ENCODE assay signal across 15 mouse cellular contexts in genomic region chr6:136906937-136907293, GRCm38 (mm10). TPM values are rescaled to one million over a fixed set of nuclear protein-coding genes. Genes with fewer than 3 reads are reported as not detected.
DNase-seq lines count a peak whose midpoint lies in the region; ATAC-seq and TF ChIP-seq lines count a peak whose summit lies in the region.
"Had no signal": no experiment of that assay in that cellular context is flagged by ENCODE, and none has a peak within 500 bp of the region (broad histone marks: within the 10 kb centered on the region; RNA-seq: fewer than 3 reads in every experiment).

No protein-coding gene starts in this region.

- peak in 1 of 2 experiments; percentile 56 for DNase-seq in heart, adult 2 months
- no peak for DNase-seq in lung, postnatal 4 days
- DNase-seq in heart, postnatal 14 days = peak; percentile 30 to 47
- DNase-seq in layer of hippocampus, adult 9-10 months (ENCODE audit: low spot score) = no peak
- no peak for DNase-seq in thymus, postnatal 14 days
- DNase-seq: adrenal gland, adult 8-10 months; kidney, postnatal 4 days had no signal

- WGBS in heart, adult 2 months = 62% methylated on average over 10 of the region's 10 CpGs
- WGBS in heart, embryonic 12.5 days = 74% methylated on average over 10 of the region's 10 CpGs
- 63% methylated on average over 10 of the region's 10 CpGs for WGBS in lung, embryonic 15.5 days
- whole genome bisulfite sequencing in stomach, embryonic 16.5 days = 53% methylated on average over 10 of the region's 10 CpGs

- 0 out of 2 replicates have a peak, but pooled peaks have one; percentile 47 for TF ChIP-seq EP300 in heart, adult 2 months (IDR thresholded peaks at IDR 0.05; ENCODE audit: insufficient read depth, low read depth, low read length)

- H3K4me1 ChIP-seq in heart, adult 2 months (ENCODE audit: control insufficient read depth, insufficient read depth, low read length) = peaks cover 10% of the 10 kb centered on the region
- peaks cover 19% of the 10 kb centered on the region for H3K4me1 ChIP-seq in heart, embryonic 12.5 days (replicated peaks)
- peaks cover 52% of the 10 kb centered on the region for H3K4me1 ChIP-seq in lung, embryonic 15.5 days
- peaks cover 23% of the 10 kb centered on the region for H3K4me1 ChIP-seq in stomach, embryonic 16.5 days (ENCODE audit: control insufficient read depth, insufficient read depth, low read length)
- H3K4me1 ChIP-seq: hindbrain, embryonic 15.5 days had no signal

- H3K27ac ChIP-seq in heart, adult 2 months = peak overlapping the region; percentile 75
- no peak overlapping the region for H3K27ac ChIP-seq in heart, embryonic 12.5 days (ENCODE audit: poor library complexity, severe bottlenecking)
- H3K27ac ChIP-seq in lung, embryonic 15.5 days = peak overlapping the region; percentile 53
- H3K27ac ChIP-seq in stomach, embryonic 16.5 days (ENCODE audit: low read length) = peak overlapping the region; percentile 53
- H3K27ac ChIP-seq: hindbrain, embryonic 15.5 days; left cerebral cortex, adult 2 months had no signal

- H3K79me2 ChIP-seq in heart, adult 2 months (replicated peaks; ENCODE audit: control insufficient read depth, insufficient read depth, low read length) = no peaks in the 10 kb centered on the region

- ATAC-seq in heart, embryonic 12.5 days (ENCODE audit: insufficient number of reproducible peaks, low FRiP score) = no peak
- peak; percentile 7; the same call in 1 of the 2 replicates for ATAC-seq in lung, embryonic 15.5 days (ENCODE audit: borderline replicate concordance, extremely low read depth, low FRiP score, low TSS enrichment)
- no peak for ATAC-seq in stomach, embryonic 16.5 days (ENCODE audit: insufficient read depth, low FRiP score)

- no peak overlapping the region for H3K4me2 ChIP-seq in heart, embryonic 12.5 days
- no peak overlapping the region for H3K4me2 ChIP-seq in lung, embryonic 15.5 days
- H3K4me2 ChIP-seq in stomach, embryonic 16.5 days (ENCODE audit: low read depth, low read length) = no peak overlapping the region; the same call in 1 of the 2 replicates
- H3K4me2 ChIP-seq: hindbrain, embryonic 15.5 days; limb, embryonic 15.5 days had no signal

- intact Hi-C loops in heart, adult 2 months (cut with DNase I) = no loop called here
- intact Hi-C loops in heart, postnatal 14 days (cut with DNase I) = no loop called here

- no peak for TF ChIP-seq CTCF in heart, adult 2 months (IDR thresholded peaks at IDR 0.05)

- H3K9me3 ChIP-seq in heart, embryonic 12.5 days (replicated peaks) = no peaks in the 10 kb centered on the region
- H3K9me3 ChIP-seq in lung, embryonic 15.5 days = no peaks in the 10 kb centered on the region
- no peaks in the 10 kb centered on the region for H3K9me3 ChIP-seq in stomach, embryonic 16.5 days (replicated peaks; ENCODE audit: control insufficient read depth, low read length)
- H3K9me3 ChIP-seq: hindbrain, embryonic 15.5 days; limb, embryonic 15.5 days had no signal

- 0 out of 2 replicates have a peak, but pooled peaks have one; percentile 14 for TF ChIP-seq POLR2A in heart, adult 2 months (IDR thresholded peaks at IDR 0.05; ENCODE audit: insufficient read depth, low read depth, low read length)

- peak overlapping the region; percentile 36; the same call in 1 of the 2 replicates for H3K9ac ChIP-seq in heart, adult 2 months (ENCODE audit: low read depth, low read length)
- no peak overlapping the region for H3K9ac ChIP-seq in heart, embryonic 12.5 days
- H3K9ac ChIP-seq in lung, embryonic 15.5 days = no peak overlapping the region
- H3K9ac ChIP-seq in stomach, embryonic 16.5 days (ENCODE audit: low read length) = no peak overlapping the region
- H3K9ac ChIP-seq: hindbrain, embryonic 15.5 days; limb, embryonic 15.5 days had no signal

- no peak overlapping the region for H3K4me3 ChIP-seq in heart, adult 2 months
- H3K4me3 ChIP-seq in heart, embryonic 12.5 days = no peak overlapping the region
- H3K4me3 ChIP-seq in lung, embryonic 15.5 days = no peak overlapping the region
- H3K4me3 ChIP-seq in stomach, embryonic 16.5 days (replicated peaks; ENCODE audit: low read length) = no peak overlapping the region
- H3K4me3 ChIP-seq: hindbrain, embryonic 15.5 days; left cerebral cortex, adult 2 months; limb, embryonic 15.5 days had no signal

- no peaks in the 10 kb centered on the region for H3K36me3 ChIP-seq in heart, adult 2 months (ENCODE audit: control insufficient read depth, insufficient read depth, low read length)
- no peaks in the 10 kb centered on the region for H3K36me3 ChIP-seq in heart, embryonic 12.5 days
- no peaks in the 10 kb centered on the region for H3K36me3 ChIP-seq in lung, embryonic 15.5 days
- H3K36me3 ChIP-seq in stomach, embryonic 16.5 days (ENCODE audit: control insufficient read depth, insufficient read depth, low read length) = no peaks in the 10 kb centered on the region
- H3K36me3 ChIP-seq: hindbrain, embryonic 15.5 days; limb, embryonic 15.5 days had no signal

- no peaks in the 10 kb centered on the region for H3K27me3 ChIP-seq in heart, adult 2 months (ENCODE audit: control insufficient read depth, insufficient read depth, low read length)
- H3K27me3 ChIP-seq in heart, embryonic 12.5 days (replicated peaks) = no peaks in the 10 kb centered on the region
- no peaks in the 10 kb centered on the region for H3K27me3 ChIP-seq in lung, embryonic 15.5 days
- H3K27me3 ChIP-seq in stomach, embryonic 16.5 days (ENCODE audit: control insufficient read depth, insufficient read depth, low read length) = no peaks in the 10 kb centered on the region
- H3K27me3 ChIP-seq: hindbrain, embryonic 15.5 days; limb, embryonic 15.5 days had no signal

RNA-seq across cellular contexts. Expression of gene Erp27, which starts 15.1 kb away (rescaled TPM):
- not detected for total RNA-seq in heart, adult 2 months (2021)
- 0.29 and 0.51 TPM in 2 replicates for polyA plus RNA-seq in heart, adult 2 months (2012; rRNA removed)
- 0.98 and 1.0 TPM in 2 replicates for polyA plus RNA-seq in heart, embryonic 12.5 days (2016; fragmentation: Nextera tagmentation; extraction: Ambion mirVana)
- 0.40 and 0.62 TPM in 2 replicates for polyA plus RNA-seq in lung, embryonic 15.5 days (2015; fragmentation: Nextera tagmentation; extraction: Ambion mirVana)
- total RNA-seq in heart, postnatal 14 days (2021) = under 1 TPM in 1 of 2 experiments, not detected in 1; 0.17 TPM
- 41.0 and 44.8 TPM in 2 replicates for polyA plus RNA-seq in stomach, embryonic 16.5 days (2015; fragmentation: Nextera tagmentation; extraction: Ambion mirVana)
- polyA plus RNA-seq: hindbrain, embryonic 15.5 days had no signal

RNA-seq across cellular contexts. Expression of gene Pde6h, which starts 16.7 kb away (rescaled TPM):
- under 1 TPM in 1 of 2 experiments, not detected in 1; 0.30 TPM for total RNA-seq in heart, adult 2 months (2021)
- 0.04 and 0.26 TPM in 2 replicates for polyA plus RNA-seq in heart, adult 2 months (2012; rRNA removed)
- polyA plus RNA-seq in heart, embryonic 12.5 days (2016; fragmentation: Nextera tagmentation; extraction: Ambion mirVana) = 0.22 TPM in 1 of 2 replicates, not detected in the other
- 0.47 TPM in 1 of 2 replicates, not detected in the other for polyA plus RNA-seq in lung, embryonic 15.5 days (2015; fragmentation: Nextera tagmentation; extraction: Ambion mirVana)
- total RNA-seq in heart, postnatal 14 days (2021) = under 1 TPM in 1 of 2 experiments, not detected in 1; 0.46 TPM
- polyA plus RNA-seq in stomach, embryonic 16.5 days (2015; fragmentation: Nextera tagmentation; extraction: Ambion mirVana) = 0.06 TPM in 1 of 2 replicates, not detected in the other
- total RNA-seq: common myeloid progenitor, adult 5-6 weeks had no signal

RNA-seq across cellular contexts. Expression of gene Mgp, which starts 31.3 kb away (rescaled TPM):
- 100 to 1,000 TPM; 409 to 433 TPM for total RNA-seq in heart, adult 2 months (2021)
- polyA plus RNA-seq in heart, adult 2 months (2012; rRNA removed) = 1,071 and 1,296 TPM in 2 replicates
- polyA plus RNA-seq in heart, embryonic 12.5 days (2016; fragmentation: Nextera tagmentation; extraction: Ambion mirVana) = 139 TPM in 2 replicates
- 918 and 931 TPM in 2 replicates for polyA plus RNA-seq in lung, embryonic 15.5 days (2015; fragmentation: Nextera tagmentation; extraction: Ambion mirVana)
- 100 to 1,000 TPM; 373 to 513 TPM for total RNA-seq in heart, postnatal 14 days (2021)
- polyA plus RNA-seq in stomach, embryonic 16.5 days (2015; fragmentation: Nextera tagmentation; extraction: Ambion mirVana) = 224 and 245 TPM in 2 replicates
- total RNA-seq: common myeloid progenitor, adult 5-6 weeks; megakaryocyte-erythroid progenitor cell, adult 5-6 weeks had no signal

RNA-seq across cellular contexts. Expression of gene Arhgdib, which starts 34.8 kb away (rescaled TPM):
- 10 to 100 TPM; 24.0 to 30.4 TPM for total RNA-seq in heart, adult 2 months (2021)
- polyA plus RNA-seq in heart, adult 2 months (2012; rRNA removed) = 41.7 and 57.6 TPM in 2 replicates
- polyA plus RNA-seq in heart, embryonic 12.5 days (2016; fragmentation: Nextera tagmentation; extraction: Ambion mirVana) = 93.8 and 99.8 TPM in 2 replicates
- 69.8 and 82.9 TPM in 2 replicates for polyA plus RNA-seq in lung, embryonic 15.5 days (2015; fragmentation: Nextera tagmentation; extraction: Ambion mirVana)
- 10 to 100 TPM; 36.9 to 45.4 TPM for total RNA-seq in heart, postnatal 14 days (2021)
- 57.8 and 69.5 TPM in 2 replicates for polyA plus RNA-seq in stomach, embryonic 16.5 days (2015; fragmentation: Nextera tagmentation; extraction: Ambion mirVana)

RNA-seq across cellular contexts. Expression of gene Art4, which starts 49.4 kb away (rescaled TPM):
- 10 to 100 TPM; 16.3 to 19.6 TPM for total RNA-seq in heart, adult 2 months (2021)
- 12.8 and 19.9 TPM in 2 replicates for polyA plus RNA-seq in heart, adult 2 months (2012; rRNA removed)
- polyA plus RNA-seq in heart, embryonic 12.5 days (2016; fragmentation: Nextera tagmentation; extraction: Ambion mirVana) = 21.8 and 22.5 TPM in 2 replicates
- polyA plus RNA-seq in lung, embryonic 15.5 days (2015; fragmentation: Nextera tagmentation; extraction: Ambion mirVana) = 6.6 and 7.1 TPM in 2 replicates
- total RNA-seq in heart, postnatal 14 days (2021) = 10 to 100 TPM; 14.7 to 18.2 TPM
- 6.9 and 7.9 TPM in 2 replicates for polyA plus RNA-seq in stomach, embryonic 16.5 days (2015; fragmentation: Nextera tagmentation; extraction: Ambion mirVana)
- total RNA-seq: left cerebral cortex, adult 2 months had no signal

Comparison
In these comparisons a context has a peak if more than half of its experiments do, and no peak if none do; other contexts are left out.
1. DNase-seq: peak in heart, postnatal 14 days (2 of 2); none in lung, postnatal 4 days (0 of 2), layer of hippocampus, adult 9-10 months (single experiment) and thymus, postnatal 14 days (single experiment).
2. RNA of gene Erp27, which starts 15.1 kb away (polyA plus RNA-seq): 41.0 to 44.8 TPM in stomach, embryonic 16.5 days; 0.98 to 1.0 TPM in heart, embryonic 12.5 days, 0.40 to 0.62 TPM in lung, embryonic 15.5 days and 0.29 to 0.51 TPM in heart, adult 2 months; every median in the first group is over 10 times any median in the second.